Mouse (Mus musculus) ZHBTc4 (cell line): Measurements from ENCODE around the gene Arhgap23.
A peak's percentile ranks its signal among the peaks of the same experiment; 100 is the strongest.

ENCODE experiments used
- DNase-seq: peaks from one replicate; pipeline ENCODE4 v3.0.0-alpha.2; 2011; ENCODE audit warnings: low read depth, low spot score

Gene Arhgap23

GRCm38 (mm10) chr11:97531381-97532260, 116.3 kb downstream of the Arhgap23 start:
- DNase-seq, result peak; percentile 97

- DNase-seq, result no peak
These were observed 117.0 kb downstream of the Arhgap23 start for GRCm38 (mm10) chr11:97532354-97532753.

DNA sequence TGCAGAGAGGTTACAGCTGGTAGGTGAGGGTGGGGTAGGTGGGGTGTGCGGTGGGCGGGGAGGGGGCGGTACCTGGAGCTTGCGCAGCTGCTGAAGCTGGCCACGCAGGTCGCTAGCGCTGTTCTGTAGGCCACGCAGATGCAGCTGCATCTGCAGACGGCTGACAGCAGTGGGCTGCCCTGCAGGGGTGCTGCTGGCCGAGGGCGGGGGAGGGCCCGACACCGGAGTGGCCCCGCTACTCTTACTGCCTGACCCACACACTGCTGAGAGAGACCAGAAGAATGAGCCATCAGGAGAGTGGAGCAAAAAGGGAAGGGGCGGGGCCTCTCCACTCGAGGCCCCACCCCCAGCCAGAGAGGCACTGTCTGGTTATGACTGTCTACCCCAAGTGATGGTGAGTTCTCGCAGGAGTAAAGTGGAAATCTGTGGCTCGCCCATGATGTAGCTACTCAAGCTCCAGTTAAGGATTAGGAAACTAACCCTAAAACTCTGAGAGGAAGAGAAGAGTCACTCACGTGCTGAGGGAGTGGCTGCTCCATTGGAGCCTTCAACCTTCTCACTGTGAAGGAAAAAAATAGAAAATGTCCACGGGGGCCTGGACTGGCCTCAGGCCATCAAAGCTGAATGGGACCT, 117.7 kb downstream of the Arhgap23 start:
- peak; percentile 74 for DNase-seq

DNA sequence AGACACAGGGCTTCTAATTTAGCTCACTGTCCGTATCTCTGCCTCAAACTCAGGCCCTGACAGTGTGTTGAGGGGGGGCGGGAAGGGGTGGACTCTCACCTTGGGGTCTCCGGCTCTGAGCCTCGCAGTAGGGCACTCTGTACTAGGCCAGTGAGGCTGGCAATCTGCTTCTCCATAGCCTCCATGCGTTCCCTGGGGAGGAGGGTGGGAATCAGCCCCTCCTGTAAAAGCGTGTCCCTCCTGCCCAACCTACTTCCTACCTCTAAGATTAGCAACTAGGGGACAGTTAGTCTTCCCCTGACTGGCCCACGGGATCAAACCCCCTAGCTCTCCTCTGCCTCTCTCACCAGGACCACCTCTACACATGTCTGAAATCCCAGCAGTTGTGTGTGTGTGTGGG, 118.3 kb downstream of the Arhgap23 start:
- DNase-seq, result no peak

DNA sequence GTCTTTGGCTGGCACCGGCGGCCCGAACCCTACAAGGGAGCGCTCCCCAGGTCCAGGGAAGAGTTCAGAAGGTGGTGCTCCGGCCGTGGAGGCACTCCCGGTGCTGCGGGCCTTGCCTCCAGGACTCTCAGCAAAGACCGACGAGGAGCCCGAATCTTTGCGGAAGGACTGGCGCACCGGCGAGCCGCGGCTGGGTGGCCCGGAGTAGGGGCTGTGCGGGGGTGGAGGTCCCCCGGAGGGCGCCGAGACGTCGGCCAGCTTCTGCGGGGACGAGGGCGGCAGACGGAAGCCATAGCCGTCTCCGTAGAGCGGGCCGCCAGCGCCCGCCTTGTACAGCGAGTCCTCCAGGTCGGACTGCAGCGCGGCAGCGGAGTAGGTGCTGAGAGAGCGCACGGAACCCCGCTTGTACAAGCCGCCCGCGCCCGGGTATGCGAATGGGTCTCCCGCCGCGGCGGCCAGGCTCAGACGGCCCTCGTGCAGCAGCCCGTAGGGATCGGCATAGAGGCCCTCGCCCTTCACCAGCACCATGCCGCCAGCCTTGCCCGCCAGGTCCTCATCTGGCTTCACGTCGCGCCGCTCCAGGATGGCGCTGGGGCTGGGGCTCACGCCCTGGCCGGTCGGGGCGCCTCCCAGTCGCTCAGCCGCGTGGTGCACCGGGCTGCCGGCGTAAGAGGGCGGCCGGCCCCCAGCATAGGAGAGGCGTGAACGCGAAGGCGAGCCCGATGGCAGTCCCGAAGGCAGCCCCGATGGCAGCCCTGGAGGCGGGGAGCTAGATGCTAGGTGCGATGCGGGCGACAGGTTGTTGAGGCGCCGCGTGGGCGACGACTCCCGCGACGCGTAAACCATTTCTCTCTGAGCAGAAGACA, 119.3 kb downstream of the Arhgap23 start:
- peak; percentile 62 for DNase-seq

GRCm38 (mm10) chr11:97535308-97535630, 119.9 kb downstream of the Arhgap23 start:
- DNase-seq, result no peak

GRCm38 (mm10) chr11:97535660-97536059, 120.3 kb downstream of the Arhgap23 start:
- no peak for DNase-seq

DNA sequence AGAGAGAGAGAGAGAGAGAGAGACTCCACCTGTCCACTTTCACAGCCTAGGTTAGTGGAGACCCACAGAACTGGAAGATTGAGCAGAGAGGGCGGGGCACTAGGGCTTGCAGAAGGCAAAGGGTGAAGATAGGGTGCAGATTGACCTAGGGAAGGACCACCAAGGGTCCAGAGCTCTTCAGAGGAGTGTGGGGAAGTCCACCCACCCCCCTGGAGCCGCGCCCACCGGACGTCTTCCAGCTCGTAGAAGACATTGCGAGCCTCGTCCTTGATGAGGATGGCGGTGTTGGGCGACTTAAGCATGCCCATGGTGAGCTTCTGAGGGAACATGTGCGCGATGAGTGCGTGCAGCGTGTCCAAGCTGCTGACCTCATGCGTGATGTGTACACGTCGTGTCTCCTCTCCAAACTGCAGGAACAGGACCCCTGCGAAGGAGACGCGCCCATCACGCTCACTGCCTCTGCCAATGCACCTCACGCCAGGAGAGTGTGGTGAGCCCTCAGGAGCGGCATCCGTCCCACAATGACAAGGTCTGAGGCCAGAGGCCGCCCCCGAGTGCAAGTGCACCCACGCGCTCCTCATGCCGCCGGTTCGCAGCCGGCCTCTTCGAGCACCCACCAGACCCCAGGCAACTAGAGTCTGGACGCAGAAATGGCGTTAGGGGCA, 120.9 kb downstream of the Arhgap23 start:
- DNase-seq, result no peak

DNA sequence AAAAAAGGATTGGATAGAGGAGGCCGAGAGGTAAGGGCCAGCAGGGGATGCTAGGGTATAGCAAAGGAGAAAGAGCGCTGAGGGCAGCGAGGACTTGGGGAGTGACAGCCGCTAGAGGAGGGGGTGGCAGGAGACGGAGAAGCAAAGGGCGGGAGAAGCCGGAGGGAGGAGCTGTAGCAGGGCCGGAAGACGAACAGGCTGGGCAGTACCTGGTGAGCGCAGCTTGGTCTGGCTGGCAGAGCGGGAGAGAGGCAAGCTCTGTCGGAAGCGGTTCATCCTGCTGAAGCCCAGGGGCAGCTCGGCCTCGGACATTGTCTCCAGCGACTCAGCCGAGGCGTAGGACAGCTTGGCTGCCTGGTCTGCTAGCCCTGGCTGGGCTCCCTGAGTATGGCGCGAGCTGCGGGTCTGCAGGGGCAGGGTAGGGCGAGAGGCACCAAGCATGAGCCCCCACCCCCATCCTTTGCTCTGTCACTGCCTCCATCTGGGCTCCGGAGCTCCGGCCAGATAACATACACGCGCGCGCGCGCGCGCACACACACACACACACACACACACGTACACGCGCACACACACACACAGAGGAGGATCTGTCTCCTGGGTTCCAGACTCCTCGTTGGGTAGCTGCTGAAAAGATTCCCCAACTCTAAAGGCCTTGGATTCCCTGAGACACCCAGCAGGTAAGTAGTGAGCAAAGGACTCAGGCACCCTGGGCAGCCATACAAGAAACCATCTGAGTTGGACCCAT, 121.7 kb downstream of the Arhgap23 start:
- peak; percentile 55 for DNase-seq

DNA sequence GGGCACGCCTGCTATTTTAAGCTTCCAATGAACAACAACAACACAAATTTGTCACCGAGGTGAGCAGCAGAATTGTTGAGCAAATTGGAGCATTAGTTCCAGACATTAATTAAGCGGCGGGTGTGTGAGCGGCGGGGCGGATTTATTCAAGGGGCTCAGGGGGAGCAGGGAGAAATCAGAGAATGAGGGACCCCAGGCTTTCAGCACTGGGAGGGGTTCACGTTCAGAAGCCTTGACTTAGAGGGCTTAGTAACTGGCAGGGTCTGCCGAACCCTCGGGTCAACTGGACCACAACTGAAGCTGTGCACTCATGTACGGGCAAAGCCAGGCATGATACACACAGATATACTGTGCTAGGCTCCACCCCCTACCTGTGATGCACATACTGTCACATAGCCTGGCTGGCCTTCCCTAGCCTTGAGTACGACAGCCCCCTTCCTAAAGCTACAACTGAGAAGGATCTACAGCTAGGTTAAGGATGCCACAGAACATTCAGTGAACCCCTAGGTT, 122.3 kb downstream of the Arhgap23 start:
- no peak for DNase-seq

GRCm38 (mm10) chr11:97539622-97540021, 124.3 kb downstream of the Arhgap23 start:
- DNase-seq, result no peak

- no peak for DNase-seq
These were observed 124.8 kb downstream of the Arhgap23 start for GRCm38 (mm10) chr11:97540136-97540535.

DNA sequence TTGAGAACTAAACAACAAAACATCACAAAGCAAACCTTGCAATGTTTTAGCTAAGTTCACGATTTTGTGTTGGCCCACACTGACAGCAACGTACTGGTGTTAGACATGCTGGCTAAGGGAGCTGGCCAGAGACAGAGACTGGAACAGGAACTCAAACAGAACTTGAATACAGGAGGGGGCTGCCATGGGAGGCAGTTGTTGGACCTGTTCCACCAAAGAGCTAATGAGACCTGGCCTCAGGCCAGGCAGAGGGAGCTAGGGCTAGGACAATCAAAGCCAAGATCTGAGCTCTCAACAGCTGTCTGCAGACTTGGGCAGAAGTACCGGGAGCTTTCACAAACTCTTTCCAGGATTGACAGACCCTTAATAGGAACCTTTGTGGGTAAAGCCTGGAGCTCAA, 125.3 kb downstream of the Arhgap23 start:
- DNase-seq, result no peak

DNA sequence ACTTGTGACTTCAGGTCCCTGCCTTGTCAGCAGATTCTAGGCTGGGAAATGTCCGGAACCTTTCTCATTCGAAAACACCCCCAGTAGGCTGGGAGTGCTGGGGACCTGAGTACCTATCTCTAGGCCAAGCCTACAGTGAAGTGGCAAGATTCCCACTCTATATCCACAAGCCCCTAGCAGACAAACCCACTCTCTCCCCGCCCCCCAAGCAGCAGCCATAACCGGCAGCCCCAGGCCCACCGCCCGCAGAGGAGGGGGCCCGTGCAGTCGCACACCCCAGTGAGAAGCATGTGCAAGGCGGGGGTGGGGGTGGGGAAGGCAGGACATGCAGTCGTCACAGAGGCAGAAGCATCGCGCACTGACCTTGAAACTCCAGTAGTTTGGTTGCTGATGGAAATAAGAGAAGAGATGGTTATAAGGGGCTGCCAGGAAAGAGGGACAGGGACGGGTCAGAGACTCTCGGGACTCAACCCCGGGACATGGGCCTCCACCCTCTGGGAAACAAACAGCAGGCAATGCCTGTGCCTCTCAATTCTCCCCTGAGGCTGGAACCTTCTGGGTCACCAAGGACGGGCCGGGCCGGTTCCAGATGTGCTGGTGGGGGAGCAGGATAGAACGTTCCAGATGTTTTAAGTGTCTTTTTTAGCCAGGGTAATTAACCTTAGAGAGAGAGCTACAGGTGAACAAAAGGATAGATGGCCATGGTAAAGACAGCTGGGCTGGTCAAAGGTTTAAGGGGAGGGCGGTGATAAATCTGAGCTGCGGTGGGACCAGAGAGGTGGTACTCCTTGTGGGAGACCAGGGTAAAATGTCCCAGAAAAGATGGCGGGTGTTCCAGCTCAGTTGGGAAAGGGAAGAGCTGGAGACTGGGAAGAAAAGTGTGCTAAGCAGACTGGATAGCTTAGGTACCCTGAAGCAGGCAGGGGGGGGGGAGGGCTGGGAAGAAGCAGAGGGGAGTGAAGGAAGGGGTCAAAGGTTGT, 127.1 kb downstream of the Arhgap23 start:
- no peak for DNase-seq

DNA sequence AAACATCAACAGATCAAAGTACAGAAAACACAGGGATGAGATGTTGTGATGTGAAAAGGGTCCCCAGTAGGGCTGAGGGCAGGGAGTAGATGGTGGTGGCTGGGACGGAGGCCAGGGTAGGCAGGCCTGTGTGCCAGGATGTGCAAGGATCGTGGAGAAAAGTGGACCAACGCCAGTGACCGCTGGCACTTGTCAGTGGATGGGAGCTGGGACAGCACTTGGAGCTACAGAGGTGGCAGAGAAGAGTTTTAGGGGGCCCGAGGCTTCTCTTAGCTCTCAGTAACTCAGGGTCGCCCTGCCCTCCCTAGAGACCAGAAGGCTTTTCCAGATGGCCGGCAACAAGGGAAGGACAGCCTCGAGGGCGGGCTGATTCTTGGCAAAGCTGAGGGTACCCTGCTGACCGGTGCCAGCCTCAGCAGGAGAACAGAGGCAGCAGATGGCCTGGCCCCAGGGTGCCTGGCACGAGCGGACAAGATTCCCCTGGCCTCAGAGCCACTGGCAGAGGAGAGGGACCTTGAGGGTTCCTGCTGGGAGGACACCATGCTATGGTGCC, 127.9 kb downstream of the Arhgap23 start:
- DNase-seq, result no peak

- no peak for DNase-seq
These were observed 128.6 kb downstream of the Arhgap23 start for GRCm38 (mm10) chr11:97543883-97544282.

- DNase-seq, result peak; percentile 50
These were observed 130.7 kb downstream of the Arhgap23 start for GRCm38 (mm10) chr11:97545808-97546560.

DNA sequence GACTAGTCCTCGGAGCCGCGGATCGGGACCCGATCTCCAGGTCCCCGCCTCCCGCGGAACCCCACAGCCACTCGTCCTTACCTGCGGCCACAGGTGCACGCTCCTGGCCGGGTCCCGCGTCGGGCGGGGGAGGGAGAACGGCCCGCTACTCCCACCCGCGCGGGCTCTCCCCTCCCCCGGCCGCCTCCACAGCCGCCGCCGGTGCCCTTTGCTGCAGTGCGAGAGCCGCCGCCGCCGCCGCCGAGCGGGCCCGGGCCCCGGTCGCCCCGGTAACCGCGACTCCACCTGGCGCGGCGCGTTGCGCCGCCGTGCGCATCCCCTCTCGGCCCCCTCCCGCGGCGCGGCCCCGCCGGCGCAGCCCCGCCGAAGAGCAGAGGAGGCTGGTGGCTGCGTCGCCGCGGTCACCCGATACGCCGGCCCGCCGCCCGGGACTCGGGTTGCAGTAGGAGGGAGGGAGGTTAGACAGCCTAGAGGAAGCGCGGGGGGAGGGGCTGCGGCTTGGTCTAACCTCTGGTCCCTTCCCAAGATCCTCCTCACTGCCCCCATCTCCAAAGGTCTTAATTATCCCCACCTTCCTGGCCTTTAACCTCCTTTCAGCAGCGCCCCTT, 131.6 kb downstream of the Arhgap23 start:
- peak; percentile 78 for DNase-seq
